Mouse (Mus musculus): ENCODE measurements around the gene Esyt3. TPM values are rescaled to one million over a fixed set of nuclear protein-coding genes. Genes with fewer than 3 reads are reported as not detected.
A peak's percentile ranks its signal among the peaks of the same experiment; 100 is the strongest.

Esyt3 gene
- 0.06 TPM for polyA plus RNA-seq (2021)

DNA sequence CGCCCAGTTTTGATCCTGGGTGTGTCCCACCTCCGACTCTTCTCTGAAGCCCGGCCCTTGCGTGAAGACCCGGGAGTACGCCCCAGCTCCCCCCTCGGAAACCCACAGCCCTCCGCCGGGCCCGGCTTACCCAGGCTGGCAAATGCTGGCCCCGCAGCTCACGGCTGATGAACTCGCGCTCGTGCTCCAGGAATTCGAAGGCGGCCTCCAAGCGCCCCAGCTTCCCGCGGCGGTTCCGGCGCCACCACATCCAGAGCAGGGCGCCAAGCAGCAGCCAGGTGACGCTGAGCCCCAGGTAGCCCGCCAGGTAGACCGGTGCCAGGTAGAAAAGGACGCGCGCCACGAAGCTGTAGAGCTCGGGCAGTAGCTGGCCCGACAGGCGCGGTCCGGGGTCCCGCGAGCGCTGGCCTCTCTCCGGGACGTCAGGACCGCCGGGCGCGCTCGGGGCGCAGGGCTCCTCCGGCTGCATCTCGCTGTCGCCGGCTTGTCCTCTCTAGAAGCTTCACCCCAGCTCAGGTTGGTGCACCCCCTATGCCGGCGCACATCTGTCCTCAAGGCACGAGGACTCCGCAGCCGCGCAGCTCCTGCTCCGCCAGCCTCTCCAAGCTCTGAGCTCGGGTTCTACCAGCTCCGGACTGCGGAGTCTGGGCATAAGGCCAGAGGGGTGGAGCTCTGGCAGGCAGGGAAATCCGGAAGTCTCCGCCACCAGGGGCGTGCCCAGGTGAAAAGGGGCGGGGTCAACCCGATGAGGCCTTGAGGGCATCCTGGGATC, at the start of gene Esyt3:
TSS of gene Esyt3 (minus strand) at position 637 of the 772 bp plus-strand sequence.
- H3K27me3 ChIP-seq, result no peaks in the 10 kb centered on the region
- ATAC-seq (no peak), DNase-seq (ENCODE audit: low read depth, low spot score) (no peak)
- ChIA-PET CTCF (interaction anchor here (1.2 kb wide), 1 partner anchor 115 kb away, joined by 3 read pairs; the partner anchor contains the start of gene Cep70), POLR2A (interaction anchor here (0.6 kb wide), 1 partner anchor 388 kb away, joined by 3 read pairs; no protein-coding TSS in a partner anchor)
- TF ChIP-seq CTCF (IDR thresholded peaks at IDR 0.05), result no peak
- in situ Hi-C loops (cut with MboI; ENCODE audit: low pct_unique_long_range_greater_than_20kb), result no loop called here

DNA sequence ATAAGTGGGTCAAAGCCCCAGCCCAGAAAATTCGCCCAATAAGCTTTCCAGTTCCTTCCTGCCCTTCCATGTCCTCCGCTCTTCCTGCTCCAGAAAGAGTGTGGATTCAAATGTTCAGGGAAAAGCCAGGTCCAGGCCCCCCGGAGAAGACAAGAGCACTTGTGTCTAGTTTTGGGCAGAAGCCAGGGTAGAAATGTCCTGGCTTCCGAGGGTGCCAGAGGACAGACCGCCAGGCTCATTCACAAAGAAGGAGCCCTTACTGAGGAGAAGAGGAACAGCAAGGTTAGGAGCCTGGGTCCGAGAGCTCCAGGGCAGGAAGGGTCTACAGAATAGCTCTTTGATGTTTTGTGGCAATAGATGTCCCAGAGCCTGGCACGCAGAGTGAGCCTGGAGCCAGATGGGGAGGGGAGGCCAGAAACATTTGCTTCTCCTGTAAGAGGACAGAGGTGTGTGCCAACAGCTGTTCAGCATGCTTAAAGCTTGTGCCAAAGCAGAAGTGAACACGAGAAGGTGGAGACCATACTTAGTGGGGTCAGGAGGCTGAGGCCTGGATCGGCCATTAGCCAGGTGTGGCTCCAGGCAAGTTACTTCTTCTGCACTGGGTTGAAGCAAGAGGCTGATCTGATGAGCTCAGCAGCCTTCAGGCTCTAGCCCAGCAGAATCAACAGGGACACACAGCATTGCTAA, 43.1 kb upstream of the Esyt3 start:
- no peaks in the 10 kb centered on the region for H3K27me3 ChIP-seq
- TF ChIP-seq CTCF (IDR thresholded peaks at IDR 0.05), result no peak
- DNase-seq (ENCODE audit: low read depth, low spot score) (no peak), ATAC-seq (no peak)
- CTCF ChIA-PET, result interaction anchor here (1.1 kb wide), 1 partner anchor 11 kb away, joined by 3 read pairs; no protein-coding TSS in a partner anchor
- POLR2A ChIA-PET, result no interaction called here
- in situ Hi-C loops (cut with MboI; ENCODE audit: low pct_unique_long_range_greater_than_20kb), result no loop called here

DNA sequence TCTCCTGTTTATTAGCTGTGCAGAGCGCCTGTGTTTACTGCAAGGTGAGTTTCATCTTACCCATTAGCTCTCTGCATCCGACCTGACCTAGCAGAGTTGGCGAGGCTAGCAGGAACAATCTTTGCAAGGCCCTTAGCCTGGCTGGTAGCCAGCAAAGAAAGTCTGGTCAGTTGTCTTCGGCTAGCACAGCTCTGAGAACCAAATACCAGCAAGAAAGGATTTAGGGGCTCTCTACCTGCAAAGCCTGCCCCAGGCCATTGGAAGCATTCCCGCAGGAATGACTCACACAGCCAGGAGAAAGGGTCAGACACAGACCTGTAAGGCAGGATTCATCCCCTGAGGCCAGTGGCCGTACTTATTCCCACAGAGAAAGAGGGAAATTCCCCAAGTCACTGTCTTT, 42.4 kb upstream of the Esyt3 start:
- in situ Hi-C loops (cut with MboI; ENCODE audit: low pct_unique_long_range_greater_than_20kb), result no loop called here
- DNase-seq (ENCODE audit: low read depth, low spot score), result peak; percentile 60
- H3K27me3 ChIP-seq, result no peaks in the 10 kb centered on the region
- ATAC-seq, result peak; percentile 68
- no peak for TF ChIP-seq CTCF (IDR thresholded peaks at IDR 0.05)
- ChIA-PET CTCF (interaction anchor here (1.1 kb wide), 1 partner anchor 11 kb away, joined by 3 read pairs; no protein-coding TSS in a partner anchor), POLR2A (no interaction called here)

DNA sequence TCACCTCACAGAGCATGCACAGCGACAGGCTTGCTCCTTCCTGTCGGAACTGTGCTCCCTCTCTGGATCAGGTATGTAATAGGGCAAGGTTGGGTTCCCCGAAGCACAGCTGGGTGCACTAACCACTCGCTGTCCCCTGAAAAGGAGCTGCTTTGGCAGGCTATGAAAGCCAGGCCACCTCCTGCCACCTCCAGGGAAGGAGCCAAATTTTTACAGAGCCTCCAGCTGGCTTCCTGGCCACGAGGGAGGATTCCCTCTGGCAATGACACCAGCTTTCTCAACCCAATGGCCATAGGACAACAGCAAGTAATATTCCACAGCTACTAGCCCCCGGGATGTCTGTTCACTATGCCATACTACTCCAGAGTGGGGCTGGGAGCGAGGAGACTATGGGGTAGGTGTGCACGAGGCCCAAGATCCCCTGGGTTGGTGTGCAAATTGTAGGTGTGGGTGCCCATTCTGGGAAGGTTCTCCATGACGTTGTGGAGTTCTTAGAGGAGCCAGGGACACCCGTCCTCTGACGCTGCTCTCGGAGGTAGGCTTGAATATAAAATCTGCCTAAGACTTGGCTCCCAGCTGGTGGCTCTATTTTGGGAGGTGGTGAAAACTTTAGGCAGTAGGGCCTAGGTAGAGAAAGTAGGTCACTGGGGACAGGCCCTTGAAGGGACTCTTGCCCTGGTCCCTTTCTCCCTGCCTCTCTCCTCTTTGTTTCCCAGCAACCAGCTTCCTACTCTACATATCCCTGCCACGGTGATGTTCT, 38.9 kb upstream of the Esyt3 start:
- H3K27me3 ChIP-seq, result no peaks in the 10 kb centered on the region
- in situ Hi-C loops (cut with MboI; ENCODE audit: low pct_unique_long_range_greater_than_20kb), result no loop called here
- ChIA-PET CTCF (no interaction called here), POLR2A (no interaction called here)
- no peak for TF ChIP-seq CTCF (IDR thresholded peaks at IDR 0.05)
- no peak for DNase-seq (ENCODE audit: low read depth, low spot score)
- ATAC-seq, result no peak

DNA sequence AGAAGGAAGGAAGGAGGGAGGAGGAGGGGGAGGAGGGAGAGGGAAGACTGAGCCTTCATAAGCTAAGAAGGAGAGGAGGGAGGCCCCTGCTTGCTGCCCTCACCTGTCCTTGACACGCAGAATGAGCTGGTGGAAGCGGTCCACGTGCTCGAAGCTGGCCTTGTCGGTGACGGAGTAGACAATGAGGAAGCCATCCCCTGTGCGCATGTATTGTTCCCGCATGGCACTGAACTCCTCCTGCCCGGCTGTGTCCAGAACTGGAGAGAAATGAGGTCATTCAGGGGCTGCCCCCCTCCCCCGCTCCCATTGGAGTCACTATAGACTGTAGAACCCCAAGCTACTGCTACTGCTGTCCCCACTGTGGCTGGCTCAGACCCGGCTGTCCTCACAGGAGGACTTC, 36.0 kb upstream of the Esyt3 start:
- ChIA-PET POLR2A (no interaction called here), CTCF (no interaction called here)
- ATAC-seq, result no peak
- in situ Hi-C loops (cut with MboI; ENCODE audit: low pct_unique_long_range_greater_than_20kb), result no loop called here
- DNase-seq (ENCODE audit: low read depth, low spot score), result no peak
- no peaks in the 10 kb centered on the region for H3K27me3 ChIP-seq
- TF ChIP-seq CTCF (IDR thresholded peaks at IDR 0.05), result no peak

DNA sequence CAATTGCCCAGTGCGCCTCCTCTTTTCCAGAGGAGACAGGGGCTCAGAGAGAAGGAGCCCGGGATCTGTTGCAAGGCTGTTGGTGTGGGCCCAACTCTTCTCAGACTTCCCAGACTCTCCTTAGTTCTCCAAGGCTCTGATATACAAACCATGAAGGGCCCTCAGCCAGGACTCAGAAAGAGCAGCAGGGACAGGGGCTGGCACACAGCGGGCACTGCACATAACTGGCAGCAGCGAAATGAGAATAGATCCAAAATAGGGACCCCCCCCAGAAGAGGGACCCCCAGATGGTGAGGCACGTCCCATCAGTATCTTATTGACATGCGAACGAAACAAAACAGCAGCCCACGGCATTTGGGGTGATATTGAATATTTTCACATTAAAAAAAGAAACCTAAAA, 34.8 kb upstream of the Esyt3 start:
- ATAC-seq (no peak), DNase-seq (ENCODE audit: low read depth, low spot score) (no peak)
- no peaks in the 10 kb centered on the region for H3K27me3 ChIP-seq
- no peak for TF ChIP-seq CTCF (IDR thresholded peaks at IDR 0.05)
- CTCF ChIA-PET, result no interaction called here
- POLR2A ChIA-PET, result no interaction called here
- in situ Hi-C loops (cut with MboI; ENCODE audit: low pct_unique_long_range_greater_than_20kb), result no loop called here

DNA sequence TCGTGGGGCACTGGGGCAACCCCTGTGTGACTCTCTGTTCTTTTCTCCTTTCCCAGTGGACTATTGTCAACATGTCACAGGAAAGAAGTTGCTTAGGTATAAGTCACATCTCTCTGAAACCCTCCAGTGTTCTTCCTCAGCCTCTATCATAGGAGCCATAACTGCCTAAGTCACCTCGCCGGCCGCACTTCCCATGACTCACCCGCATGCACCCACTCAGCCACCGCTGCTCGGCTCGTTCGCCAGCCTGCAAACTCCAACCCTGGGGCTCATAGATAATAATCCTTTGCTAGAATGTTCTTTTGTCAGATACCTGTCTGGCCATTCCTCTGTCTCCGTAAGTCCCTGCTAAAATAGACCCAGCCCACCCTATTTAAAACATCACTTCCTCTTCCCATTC, 33.2 kb upstream of the Esyt3 start:
- no peak for ATAC-seq
- ChIA-PET CTCF (no interaction called here), POLR2A (no interaction called here)
- in situ Hi-C loops (cut with MboI; ENCODE audit: low pct_unique_long_range_greater_than_20kb), result no loop called here
- TF ChIP-seq CTCF (IDR thresholded peaks at IDR 0.05), result no peak
- no peaks in the 10 kb centered on the region for H3K27me3 ChIP-seq
- DNase-seq (ENCODE audit: low read depth, low spot score), result no peak

DNA sequence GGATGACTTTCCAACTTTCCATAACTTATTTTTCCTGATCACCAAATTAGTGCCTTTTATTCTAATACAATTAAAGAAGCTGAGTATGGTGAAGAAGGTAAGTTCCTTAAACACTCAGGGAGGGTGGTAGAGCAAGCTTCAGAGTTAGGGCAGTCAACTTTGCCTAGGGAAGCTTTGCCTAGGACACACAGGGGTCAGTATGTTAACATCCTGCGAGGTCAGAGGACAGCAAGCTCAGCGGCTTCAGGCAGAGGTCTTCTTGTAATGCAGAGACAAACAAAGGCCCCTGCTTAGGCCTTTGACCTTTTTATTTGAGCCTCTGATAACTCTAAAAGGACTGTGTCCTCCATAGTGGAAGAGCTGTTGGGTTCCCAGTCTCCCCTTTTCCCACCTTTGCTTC, 32.4 kb upstream of the Esyt3 start:
- DNase-seq (ENCODE audit: low read depth, low spot score) (no peak), ATAC-seq (no peak)
- TF ChIP-seq CTCF (IDR thresholded peaks at IDR 0.05), result no peak
- in situ Hi-C loops (cut with MboI; ENCODE audit: low pct_unique_long_range_greater_than_20kb), result no loop called here
- H3K27me3 ChIP-seq, result no peaks in the 10 kb centered on the region
- ChIA-PET POLR2A (interaction anchor here (1.3 kb wide), 1 partner anchor 15 kb away, joined by 3 read pairs; no protein-coding TSS in a partner anchor), CTCF (interaction anchor here (1.2 kb wide), 1 partner anchor 10 kb away, joined by 3 read pairs; no protein-coding TSS in a partner anchor)

DNA sequence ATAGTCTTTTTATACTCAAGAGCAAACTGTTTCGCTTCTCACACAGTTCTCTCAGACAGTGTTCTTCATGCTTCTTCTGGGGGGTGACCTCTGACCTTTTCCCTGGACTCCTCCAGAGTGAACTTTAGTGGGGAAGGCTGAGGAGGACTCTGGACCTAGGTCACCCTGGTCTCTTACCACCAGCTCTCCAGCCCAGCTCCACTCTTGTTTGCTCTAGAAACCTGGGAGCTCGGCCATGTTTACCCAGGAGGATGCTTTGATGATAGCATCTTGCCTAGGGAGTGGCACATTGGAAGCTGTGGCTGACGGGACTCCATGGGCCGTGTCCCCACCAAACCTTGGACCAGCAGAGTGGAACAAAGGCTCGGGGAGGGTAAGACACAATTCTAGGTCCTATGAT, 31.8 kb upstream of the Esyt3 start:
- DNase-seq (ENCODE audit: low read depth, low spot score) (no peak), ATAC-seq (no peak)
- no peaks in the 10 kb centered on the region for H3K27me3 ChIP-seq
- ChIA-PET CTCF (interaction anchor here (1.2 to 2.0 kb wide), 3 partner anchors 9 to 26 kb away, joined by 3 to 6 read pairs (median 5); no protein-coding TSS in a partner anchor), POLR2A (interaction anchor here (1.3 kb wide), 1 partner anchor 15 kb away, joined by 3 read pairs; no protein-coding TSS in a partner anchor)
- TF ChIP-seq CTCF (IDR thresholded peaks at IDR 0.05), result no peak
- in situ Hi-C loops (cut with MboI; ENCODE audit: low pct_unique_long_range_greater_than_20kb), result no loop called here

DNA sequence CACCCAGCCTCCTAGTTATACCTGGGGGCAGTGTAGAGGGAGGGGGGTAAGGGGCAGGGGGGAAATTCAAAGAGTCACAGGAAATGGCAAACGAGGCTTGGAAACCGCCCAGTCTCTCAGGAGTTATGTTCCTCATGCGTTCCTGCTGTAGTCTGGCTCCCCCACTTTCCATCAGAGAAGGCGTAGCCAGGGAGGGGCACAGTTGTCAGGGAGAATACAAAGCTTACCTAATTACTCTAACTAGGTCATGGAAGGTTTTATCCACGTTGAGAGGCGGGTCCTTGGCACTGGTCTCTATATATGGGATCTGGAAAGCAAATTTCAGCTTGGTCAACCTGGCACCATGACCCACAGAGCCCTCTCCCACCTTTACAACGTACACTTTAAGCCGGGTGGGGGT, 31.1 kb upstream of the Esyt3 start:
- TF ChIP-seq CTCF (IDR thresholded peaks at IDR 0.05), result no peak
- POLR2A ChIA-PET, result interaction anchor here (0.6 to 1.3 kb wide), 3 partner anchors 16 to 124 kb away, joined by 3 to 4 read pairs (median 3); no protein-coding TSS in a partner anchor
- DNase-seq (ENCODE audit: low read depth, low spot score) (no peak), ATAC-seq (no peak)
- no peaks in the 10 kb centered on the region for H3K27me3 ChIP-seq
- in situ Hi-C loops (cut with MboI; ENCODE audit: low pct_unique_long_range_greater_than_20kb), result no loop called here
- CTCF ChIA-PET, result interaction anchor here (1.2 to 2.0 kb wide), 4 partner anchors 9 to 27 kb away, joined by 3 to 6 read pairs (median 4); no protein-coding TSS in a partner anchor
